Mouse (Mus musculus) T-helper 1 cell (primary cell): ENCODE measurements around the gene Stfa2l1.
"Not testable (repeated sequence)": the region's sequence is repeated elsewhere in the genome, so short reads cannot be mapped to it uniquely, and the experiment has no call there.

Source experiments
- in situ Hi-C: fragments of 300-600 bp; cut with MboI, MseI; formaldehyde crosslinking; loops from one replicate; pipeline ENCODE4 v1.15.1; 2025; ENCODE audit warnings: high pct_unique_total_duplicates

The Stfa2l1 gene

GRCm38 (mm10) chr16:36156402-36156975, at the start of gene Stfa2l1:
Gene Stfa2l1, plus strand, starts transcription at chr16:36156811.
- in situ Hi-C loops: loop anchor here (10.0 kb wide), 1 partner anchor 512 kb away; no protein-coding TSS in a partner anchor

- in situ Hi-C loops: not testable (repeated sequence)
Observed at GRCm38 (mm10) chr16:36111486-36111885, 45.1 kb upstream of the Stfa2l1 start.

GRCm38 (mm10) chr16:36115751-36116150, 40.9 kb upstream of the Stfa2l1 start:
- in situ Hi-C loops: not testable (repeated sequence)

DNA sequence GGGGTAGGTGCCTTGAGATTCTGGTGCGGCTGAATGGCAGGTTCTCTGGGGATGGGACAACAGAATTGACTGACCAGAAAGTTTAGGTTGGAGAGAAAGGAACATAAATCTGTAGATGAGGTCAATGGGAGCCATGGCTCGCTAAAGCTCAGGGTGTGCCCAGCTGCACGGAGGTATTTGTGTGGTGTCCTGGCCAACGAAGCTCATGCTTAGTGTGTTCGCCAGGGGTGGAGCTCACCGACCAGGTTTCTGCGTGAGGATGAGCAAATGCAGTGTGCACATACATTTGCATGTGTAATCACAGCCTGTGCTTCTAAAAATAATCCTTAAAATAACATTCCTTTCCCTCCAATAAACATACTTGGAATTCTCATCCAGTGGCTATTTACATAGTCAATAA, 28.5 kb upstream of the Stfa2l1 start:
- in situ Hi-C loops: no loop called here

DNA sequence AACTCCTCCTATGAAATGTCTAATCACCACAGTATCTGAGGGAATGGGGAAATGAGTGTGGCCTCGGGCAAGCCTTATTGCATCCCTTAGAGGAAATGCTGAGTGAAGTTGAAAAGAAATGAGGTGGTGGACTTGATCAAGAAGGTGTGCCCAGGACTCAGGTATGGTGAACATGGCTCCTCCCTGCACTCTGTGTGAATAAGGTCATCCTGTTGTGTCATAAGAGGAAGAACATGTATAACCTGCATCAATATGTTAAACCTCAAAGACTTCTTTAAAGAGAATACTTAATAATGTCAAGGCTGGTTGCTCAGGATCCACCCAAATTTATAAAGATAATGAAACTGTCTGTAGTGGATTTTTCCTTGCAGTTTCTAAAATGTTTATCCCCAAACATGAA, 25.5 kb upstream of the Stfa2l1 start, which contains the start of gene Csta1:
Gene Csta1 (minus strand): TSS at position 101 of the 400 bp plus-strand sequence.
- in situ Hi-C loops: no loop called here

DNA sequence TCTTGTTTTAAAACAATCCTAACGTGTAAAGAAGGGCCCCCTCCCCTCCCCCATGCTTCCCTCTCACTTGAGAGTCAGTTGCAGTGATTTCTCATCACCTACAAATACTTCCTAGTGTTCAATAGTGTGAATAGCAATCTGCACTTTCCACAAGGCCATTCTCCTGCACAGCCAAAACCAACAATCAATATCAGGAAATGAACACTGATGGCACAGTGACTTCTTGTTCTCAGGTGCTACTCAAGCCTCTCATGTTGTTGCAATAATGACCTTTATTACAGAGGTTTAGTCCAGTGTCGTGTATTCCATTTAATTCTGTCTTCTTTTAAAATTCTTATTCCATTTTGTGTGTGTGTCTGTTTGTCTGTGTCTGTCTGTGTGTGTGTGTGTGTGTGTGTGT, 18.4 kb upstream of the Stfa2l1 start:
- in situ Hi-C loops: no loop called here

DNA sequence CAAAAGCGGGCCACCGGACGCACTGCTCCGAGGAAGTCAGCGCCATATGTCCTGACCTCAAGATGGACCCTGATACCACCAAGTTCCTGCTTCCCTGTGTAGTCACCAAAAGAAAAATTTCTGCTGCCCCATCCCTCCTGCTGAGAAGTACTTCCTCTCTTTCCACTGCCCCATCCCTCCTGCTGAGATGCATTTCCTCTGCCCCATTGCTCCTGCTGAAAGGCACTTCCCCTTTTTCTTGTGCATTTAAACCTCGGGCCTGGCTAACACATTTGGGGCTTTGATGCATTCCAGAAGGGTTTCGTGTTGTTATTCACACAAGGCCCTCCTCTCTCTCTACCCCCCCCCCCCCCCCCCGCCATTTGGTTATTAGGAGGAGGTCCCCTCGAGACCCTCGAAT, 11.2 kb downstream of the Stfa2l1 start:
- in situ Hi-C loops: not testable (repeated sequence)

- in situ Hi-C loops: no loop called here
Observed at GRCm38 (mm10) chr16:36176108-36176507, 19.5 kb downstream of the Stfa2l1 start.

DNA sequence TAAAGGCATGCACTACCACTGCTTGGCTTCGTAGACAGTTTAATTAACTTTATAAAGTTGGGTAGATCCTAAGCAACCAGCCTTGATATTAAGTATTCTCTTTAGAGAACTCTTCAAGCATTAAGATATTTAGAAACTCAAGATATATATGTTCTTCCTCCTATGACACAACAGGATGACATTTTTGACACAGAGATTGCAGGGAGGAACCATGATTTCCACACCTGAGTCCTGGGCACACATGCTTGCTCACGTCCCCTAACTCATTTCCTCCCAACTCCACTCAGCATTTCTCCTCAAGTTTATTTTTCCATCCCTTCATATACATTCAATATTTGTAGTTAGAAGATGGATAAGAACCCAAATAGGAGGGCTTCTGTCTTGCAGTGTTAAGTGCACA, 23.3 kb downstream of the Stfa2l1 start:
- in situ Hi-C loops: no loop called here

GRCm38 (mm10) chr16:36183912-36184311, 27.3 kb downstream of the Stfa2l1 start, which contains the start of gene Gm5483:
Gene Gm5483, plus strand, starts transcription at chr16:36184212.
- in situ Hi-C loops: not testable (repeated sequence)

DNA sequence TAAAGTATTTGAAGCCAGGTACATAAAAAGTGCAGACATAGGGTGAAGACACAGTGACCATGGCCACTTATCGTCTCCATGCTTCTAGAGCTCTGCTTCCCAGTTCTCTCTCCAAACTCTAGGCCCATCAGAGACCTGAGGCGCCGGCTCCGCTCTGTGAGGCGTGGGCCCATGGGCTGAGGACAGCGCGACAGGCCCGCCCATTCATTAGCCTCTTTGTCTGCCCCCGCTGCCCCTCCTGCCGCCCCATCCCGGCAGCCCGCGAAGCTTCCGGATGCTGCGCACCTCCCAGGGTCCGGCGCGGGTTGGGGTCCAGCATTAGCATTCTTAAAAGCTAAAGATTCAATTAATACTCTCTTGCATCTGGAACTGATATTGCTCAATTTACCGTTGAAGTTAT, 42.6 kb downstream of the Stfa2l1 start:
- in situ Hi-C loops: no loop called here

DNA sequence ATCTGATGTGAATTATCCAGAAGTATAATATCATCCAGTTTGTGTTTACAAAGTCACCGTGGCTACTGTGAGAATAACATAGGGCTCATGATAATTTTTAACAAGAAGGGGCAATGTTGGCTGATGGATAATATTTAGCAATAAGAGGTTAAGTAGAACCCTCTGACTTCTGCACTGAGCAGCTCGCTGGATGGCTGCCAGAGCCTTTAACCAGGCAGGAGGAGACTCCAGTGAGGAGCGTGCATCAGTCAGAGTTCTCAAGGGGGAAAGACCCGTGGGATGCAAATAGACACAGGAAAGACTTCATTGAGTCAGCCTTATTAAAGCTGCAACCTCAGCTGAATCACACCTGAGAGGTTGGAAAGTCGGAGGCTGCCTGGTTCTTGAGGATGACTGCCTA, 47.2 kb downstream of the Stfa2l1 start:
- in situ Hi-C loops: no loop called here

- in situ Hi-C loops: not testable (repeated sequence)
Observed at GRCm38 (mm10) chr16:36205684-36206083, 49.1 kb downstream of the Stfa2l1 start.

GRCm38 (mm10) chr16:36209967-36210453, 53.4 kb downstream of the Stfa2l1 start, which contains the start of gene Gm5416:
Gene Gm5416, plus strand, starts transcription at chr16:36210403.
- in situ Hi-C loops: no loop called here
